Comparison of ENCODE assay signal across 8 mouse cellular contexts in genomic region chr8:114773461-114774414, GRCm38 (mm10).
DNase-seq lines count a peak whose midpoint lies in the region; ATAC-seq lines count a peak whose summit lies in the region.

No protein-coding gene starts in this region.

- ATAC-seq in forebrain, embryonic 11.5 days (replicated peaks; ENCODE audit: low FRiP score): no peak
- no peak for ATAC-seq in kidney, embryonic 14.5 days (ENCODE audit: low FRiP score, low TSS enrichment)
- ATAC-seq in liver, embryonic 13.5 days (ENCODE audit: low read depth): no peak

- no peak for DNase-seq in forebrain, embryonic 10.5 days (ENCODE audit: extremely low spot score, low spot score)
- DNase-seq in forebrain, embryonic 11.5 days (ENCODE audit: low spot score): no peak
- peak; percentile 20 for DNase-seq in embryonic facial prominence, embryonic 10.5 days (ENCODE audit: low spot score)
- peak; percentile 73 to 86 for DNase-seq in heart, adult 9 months (ENCODE audit: low spot score in 2 of 2)
- DNase-seq in liver, embryonic 13.5 days: no peak
- peak; percentile 46 for DNase-seq in right cerebral cortex, postnatal 14 days
- DNase-seq in B cell, adult 2 months: no peak

- H3K9ac ChIP-seq in forebrain, embryonic 11.5 days (ENCODE audit: low read length): no peak overlapping the region
- no peak overlapping the region for H3K9ac ChIP-seq in kidney, embryonic 14.5 days (ENCODE audit: low read depth, low read length)
- no peak overlapping the region for H3K9ac ChIP-seq in liver, embryonic 13.5 days

- no peak overlapping the region for H3K4me2 ChIP-seq in forebrain, embryonic 11.5 days (ENCODE audit: low read depth, low read length, severe bottlenecking)
- H3K4me2 ChIP-seq in kidney, embryonic 14.5 days (replicated peaks; ENCODE audit: low read depth, low read length): no peak overlapping the region
- H3K4me2 ChIP-seq in liver, embryonic 13.5 days: no peak overlapping the region

- H3K4me1 ChIP-seq in forebrain, embryonic 10.5 days: peaks cover 51% of the 10 kb centered on the region
- H3K4me1 ChIP-seq in forebrain, embryonic 11.5 days (replicated peaks; ENCODE audit: control insufficient read depth, insufficient read depth, low read length): peaks cover 3% of the 10 kb centered on the region; the same call in 1 of the 2 replicates
- peaks cover 42% of the 10 kb centered on the region for H3K4me1 ChIP-seq in embryonic facial prominence, embryonic 10.5 days
- peaks cover 34% of the 10 kb centered on the region for H3K4me1 ChIP-seq in kidney, embryonic 14.5 days (ENCODE audit: control insufficient read depth, insufficient read depth, low read length)
- H3K4me1 ChIP-seq in liver, embryonic 13.5 days (replicated peaks): peaks cover 26% of the 10 kb centered on the region

- peaks cover 6% of the 10 kb centered on the region for H3K27me3 ChIP-seq in forebrain, embryonic 10.5 days (ENCODE audit: poor library complexity, severe bottlenecking)
- H3K27me3 ChIP-seq in forebrain, embryonic 11.5 days (ENCODE audit: control insufficient read depth, insufficient read depth, low read length): no peaks in the 10 kb centered on the region
- no peaks in the 10 kb centered on the region for H3K27me3 ChIP-seq in embryonic facial prominence, embryonic 10.5 days (replicated peaks; ENCODE audit: low read depth, poor library complexity, severe bottlenecking)
- H3K27me3 ChIP-seq in kidney, embryonic 14.5 days (ENCODE audit: control insufficient read depth, insufficient read depth, low read length): no peaks in the 10 kb centered on the region
- no peaks in the 10 kb centered on the region for H3K27me3 ChIP-seq in liver, embryonic 13.5 days

- 82% methylated on average over 23 of the region's 23 CpGs for WGBS in forebrain, embryonic 10.5 days
- WGBS in forebrain, embryonic 11.5 days: 74% methylated on average over 22 of the region's 23 CpGs
- 76% methylated on average over 23 of the region's 23 CpGs for WGBS in embryonic facial prominence, embryonic 10.5 days
- WGBS in kidney, embryonic 14.5 days: 49% methylated on average over 23 of the region's 23 CpGs
- WGBS in liver, embryonic 13.5 days (ENCODE audit: insufficient replicate concordance): 66% methylated on average over 23 of the region's 23 CpGs

- H3K27ac ChIP-seq in forebrain, embryonic 10.5 days: peak overlapping the region; percentile 63; the same call in 1 of the 2 replicates
- no peak overlapping the region for H3K27ac ChIP-seq in forebrain, embryonic 11.5 days (ENCODE audit: low read depth, low read length)
- peak overlapping the region; percentile 71 for H3K27ac ChIP-seq in embryonic facial prominence, embryonic 10.5 days (replicated peaks)
- H3K27ac ChIP-seq in kidney, embryonic 14.5 days (ENCODE audit: low read depth, low read length): peak overlapping the region; percentile 11; the same call in 1 of the 2 replicates
- H3K27ac ChIP-seq in liver, embryonic 13.5 days: peak overlapping the region; percentile 43; the same call in 1 of the 2 replicates

- no peaks in the 10 kb centered on the region for H3K9me3 ChIP-seq in forebrain, embryonic 10.5 days
- H3K9me3 ChIP-seq in forebrain, embryonic 11.5 days (ENCODE audit: control insufficient read depth, low read length): no peaks in the 10 kb centered on the region
- no peaks in the 10 kb centered on the region for H3K9me3 ChIP-seq in embryonic facial prominence, embryonic 10.5 days
- no peaks in the 10 kb centered on the region for H3K9me3 ChIP-seq in kidney, embryonic 14.5 days (ENCODE audit: control insufficient read depth, low read length)
- no peaks in the 10 kb centered on the region for H3K9me3 ChIP-seq in liver, embryonic 13.5 days (replicated peaks)

- no peak overlapping the region for H3K4me3 ChIP-seq in forebrain, embryonic 10.5 days
- no peak overlapping the region for H3K4me3 ChIP-seq in forebrain, embryonic 11.5 days (ENCODE audit: low read depth, low read length)
- no peak overlapping the region for H3K4me3 ChIP-seq in embryonic facial prominence, embryonic 10.5 days
- H3K4me3 ChIP-seq in kidney, embryonic 14.5 days (ENCODE audit: low read length): no peak overlapping the region
- no peak overlapping the region for H3K4me3 ChIP-seq in liver, embryonic 13.5 days (replicated peaks)

- no peaks in the 10 kb centered on the region for H3K36me3 ChIP-seq in forebrain, embryonic 10.5 days (replicated peaks)
- no peaks in the 10 kb centered on the region for H3K36me3 ChIP-seq in forebrain, embryonic 11.5 days (ENCODE audit: control insufficient read depth, insufficient read depth, low read length)
- H3K36me3 ChIP-seq in embryonic facial prominence, embryonic 10.5 days (replicated peaks): no peaks in the 10 kb centered on the region
- no peaks in the 10 kb centered on the region for H3K36me3 ChIP-seq in kidney, embryonic 14.5 days (ENCODE audit: control insufficient read depth, insufficient read depth, low read length)
- no peaks in the 10 kb centered on the region for H3K36me3 ChIP-seq in liver, embryonic 13.5 days

Comparison
In these comparisons a context has a peak if more than half of its experiments do, and no peak if none do; other contexts are left out.
1. DNase-seq: peak in embryonic facial prominence, embryonic 10.5 days (single experiment), heart, adult 9 months (2 of 2) and right cerebral cortex, postnatal 14 days (single experiment); none in forebrain, embryonic 10.5 days (single experiment), forebrain, embryonic 11.5 days (single experiment), liver, embryonic 13.5 days (single experiment) and B cell, adult 2 months (0 of 2).